8 mouse cellular contexts compared by ENCODE assay signal in genomic region chr17:56269741-56270140, GRCm38 (mm10). TPM values are rescaled to one million over a fixed set of nuclear protein-coding genes. Genes with fewer than 3 reads are reported as not detected.
A peak's percentile ranks its signal among the peaks of the same experiment; 100 is the strongest.
DNase-seq lines count a peak whose midpoint lies in the region; ATAC-seq lines count a peak whose summit lies in the region.

No protein-coding gene starts in this region.

- H3K4me1 ChIP-seq in brown adipose tissue, adult 24 weeks (ENCODE audit: control insufficient read depth, insufficient read depth, insufficient read length, low read length), result peaks cover 7% of the 10 kb centered on the region
- peaks cover 7% of the 10 kb centered on the region for H3K4me1 ChIP-seq in hindbrain, embryonic 12.5 days
- H3K4me1 ChIP-seq in midbrain, embryonic 12.5 days, result peaks cover 6% of the 10 kb centered on the region; the same call in 1 of the 2 replicates

- H3K4me2 ChIP-seq in hindbrain, embryonic 12.5 days (replicated peaks), result peak overlapping the region; percentile 60
- peak overlapping the region; percentile 65 for H3K4me2 ChIP-seq in midbrain, embryonic 12.5 days (replicated peaks)

- DNase-seq in kidney, adult 11 months, result peak; percentile 18
- DNase-seq in kidney, postnatal 4 days, result no peak
- no peak for DNase-seq in right cerebral cortex, postnatal 36 days (ENCODE audit: low spot score in 2 of 2)
- DNase-seq in layer of hippocampus, postnatal 14 days (ENCODE audit: low spot score in 2 of 2), result no peak
- DNase-seq in frontal cortex, postnatal 14 days (ENCODE audit: low spot score in 2 of 2), result no peak

- peak overlapping the region; percentile 94 for H3K27ac ChIP-seq in brown adipose tissue, adult 24 weeks (replicated peaks; ENCODE audit: low read depth, low read length)
- peak overlapping the region; percentile 58; the same call in 1 of the 2 replicates for H3K27ac ChIP-seq in hindbrain, embryonic 12.5 days
- peak overlapping the region; percentile 71; the same call in 1 of the 2 replicates for H3K27ac ChIP-seq in midbrain, embryonic 12.5 days (replicated peaks)

- peaks cover 7% of the 10 kb centered on the region for H3K36me3 ChIP-seq in hindbrain, embryonic 12.5 days
- 0 out of 2 replicates have a peak, but pooled peaks cover 4% of the 10 kb centered on the region for H3K36me3 ChIP-seq in midbrain, embryonic 12.5 days

- no peaks in the 10 kb centered on the region for H3K27me3 ChIP-seq in hindbrain, embryonic 12.5 days
- no peaks in the 10 kb centered on the region for H3K27me3 ChIP-seq in midbrain, embryonic 12.5 days

- WGBS in hindbrain, embryonic 12.5 days, result 67% methylated on average over 3 of the region's 3 CpGs
- WGBS in midbrain, embryonic 12.5 days, result 65% methylated on average over 3 of the region's 3 CpGs

- H3K9me3 ChIP-seq in hindbrain, embryonic 12.5 days (replicated peaks), result no peaks in the 10 kb centered on the region
- H3K9me3 ChIP-seq in midbrain, embryonic 12.5 days, result no peaks in the 10 kb centered on the region

- peak; percentile 39 for ATAC-seq in hindbrain, embryonic 12.5 days (ENCODE audit: low FRiP score)
- peak; percentile 9; the same call in 1 of the 2 replicates for ATAC-seq in midbrain, embryonic 12.5 days (ENCODE audit: low FRiP score, low read depth)

- peak overlapping the region; percentile 62 for H3K9ac ChIP-seq in hindbrain, embryonic 12.5 days
- H3K9ac ChIP-seq in midbrain, embryonic 12.5 days (replicated peaks), result peak overlapping the region; percentile 55

- H3K4me3 ChIP-seq in brown adipose tissue, adult 24 weeks (ENCODE audit: insufficient read depth, low read depth, low read length), result no peak overlapping the region
- peak overlapping the region; percentile 34 for H3K4me3 ChIP-seq in hindbrain, embryonic 12.5 days
- peak overlapping the region; percentile 41 for H3K4me3 ChIP-seq in midbrain, embryonic 12.5 days

RNA-seq across cellular contexts. Expression of gene Ticam1, which starts 6.8 kb away (rescaled TPM):
- polyA plus RNA-seq in brown adipose tissue, adult 24 weeks (2012; ENCODE audit: insufficient read depth, insufficient read length, missing spikeins), result 9.2 and 10.5 TPM in 2 replicates
- 2.3 and 2.5 TPM in 2 replicates for polyA plus RNA-seq in hindbrain, embryonic 12.5 days (2016; fragmentation: Nextera tagmentation; extraction: Ambion mirVana)
- polyA plus RNA-seq in midbrain, embryonic 12.5 days (2016; fragmentation: Nextera tagmentation; extraction: Ambion mirVana), result 1.7 TPM in 2 replicates
- total RNA-seq in layer of hippocampus, postnatal 14 days (2021), result 1 to 10 TPM; 6.2 to 7.4 TPM

RNA-seq across cellular contexts. Expression of gene Fem1a, which starts 13.1 kb away (rescaled TPM):
- polyA plus RNA-seq in brown adipose tissue, adult 24 weeks (2012; ENCODE audit: insufficient read depth, insufficient read length, missing spikeins), result 16.3 and 18.4 TPM in 2 replicates
- polyA plus RNA-seq in hindbrain, embryonic 12.5 days (2016; fragmentation: Nextera tagmentation; extraction: Ambion mirVana), result 19.5 and 19.8 TPM in 2 replicates
- 17.9 and 18.6 TPM in 2 replicates for polyA plus RNA-seq in midbrain, embryonic 12.5 days (2016; fragmentation: Nextera tagmentation; extraction: Ambion mirVana)
- total RNA-seq in layer of hippocampus, postnatal 14 days (2021), result 10 to 100 TPM; 41.6 to 44.7 TPM

RNA-seq across cellular contexts. Expression of gene Plin3, which starts 22.9 kb away (rescaled TPM):
- 62.9 and 78.2 TPM in 2 replicates for polyA plus RNA-seq in brown adipose tissue, adult 24 weeks (2012; ENCODE audit: insufficient read depth, insufficient read length, missing spikeins)
- polyA plus RNA-seq in hindbrain, embryonic 12.5 days (2016; fragmentation: Nextera tagmentation; extraction: Ambion mirVana), result 37.1 and 37.2 TPM in 2 replicates
- polyA plus RNA-seq in midbrain, embryonic 12.5 days (2016; fragmentation: Nextera tagmentation; extraction: Ambion mirVana), result 28.9 and 29.0 TPM in 2 replicates
- 1 to 10 TPM; 5.1 to 9.1 TPM for total RNA-seq in layer of hippocampus, postnatal 14 days (2021)

RNA-seq across cellular contexts. Expression of gene Arrdc5, which starts 30.3 kb away (rescaled TPM):
- not detected in 2 replicates for polyA plus RNA-seq in brown adipose tissue, adult 24 weeks (2012; ENCODE audit: insufficient read depth, insufficient read length, missing spikeins)
- not detected in 2 replicates for polyA plus RNA-seq in hindbrain, embryonic 12.5 days (2016; fragmentation: Nextera tagmentation; extraction: Ambion mirVana)
- polyA plus RNA-seq in midbrain, embryonic 12.5 days (2016; fragmentation: Nextera tagmentation; extraction: Ambion mirVana), result not detected in 2 replicates
- not detected for total RNA-seq in layer of hippocampus, postnatal 14 days (2021)

RNA-seq across cellular contexts. Expression of gene Uhrf1, which starts 33.4 kb away (rescaled TPM):
- polyA plus RNA-seq in brown adipose tissue, adult 24 weeks (2012; ENCODE audit: insufficient read depth, insufficient read length, missing spikeins), result 2.7 and 3.3 TPM in 2 replicates
- 95.7 and 99.9 TPM in 2 replicates for polyA plus RNA-seq in hindbrain, embryonic 12.5 days (2016; fragmentation: Nextera tagmentation; extraction: Ambion mirVana)
- polyA plus RNA-seq in midbrain, embryonic 12.5 days (2016; fragmentation: Nextera tagmentation; extraction: Ambion mirVana), result 161 and 166 TPM in 2 replicates
- 1 to 10 TPM; 2.4 to 5.0 TPM for total RNA-seq in layer of hippocampus, postnatal 14 days (2021)
